Mouse (Mus musculus): Measurements from ENCODE around the gene Kmt2d. TPM values are rescaled to one million over a fixed set of nuclear protein-coding genes. Genes with fewer than 3 reads are reported as not detected.

Gene Kmt2d
- polyA plus RNA-seq, 1 experiment from 2014 or later = 12.5 TPM

GRCm38 (mm10) chr15:98897495-98897894 is 26.5 kb upstream of the Kmt2d start:
- Histone ChIP-seq H3K4me1 (peaks cover 48% of the 10 kb centered on the region), H3K27me3 (peaks cover 76% of the 10 kb centered on the region), H3K27ac (no peak overlapping the region), H3K9ac (no peak overlapping the region), H3K36me3 (no peaks in the 10 kb centered on the region), H3K4me3 (peak overlapping the region; percentile 24), H3K4me2 (peak overlapping the region; percentile 56), H3K9me3 (no peaks in the 10 kb centered on the region)
- no peak for ATAC-seq (ENCODE audit: borderline replicate concordance, extremely low read depth, low FRiP score, low TSS enrichment)
- WGBS = 1% methylated on average over 10 of the region's 10 CpGs

DNA sequence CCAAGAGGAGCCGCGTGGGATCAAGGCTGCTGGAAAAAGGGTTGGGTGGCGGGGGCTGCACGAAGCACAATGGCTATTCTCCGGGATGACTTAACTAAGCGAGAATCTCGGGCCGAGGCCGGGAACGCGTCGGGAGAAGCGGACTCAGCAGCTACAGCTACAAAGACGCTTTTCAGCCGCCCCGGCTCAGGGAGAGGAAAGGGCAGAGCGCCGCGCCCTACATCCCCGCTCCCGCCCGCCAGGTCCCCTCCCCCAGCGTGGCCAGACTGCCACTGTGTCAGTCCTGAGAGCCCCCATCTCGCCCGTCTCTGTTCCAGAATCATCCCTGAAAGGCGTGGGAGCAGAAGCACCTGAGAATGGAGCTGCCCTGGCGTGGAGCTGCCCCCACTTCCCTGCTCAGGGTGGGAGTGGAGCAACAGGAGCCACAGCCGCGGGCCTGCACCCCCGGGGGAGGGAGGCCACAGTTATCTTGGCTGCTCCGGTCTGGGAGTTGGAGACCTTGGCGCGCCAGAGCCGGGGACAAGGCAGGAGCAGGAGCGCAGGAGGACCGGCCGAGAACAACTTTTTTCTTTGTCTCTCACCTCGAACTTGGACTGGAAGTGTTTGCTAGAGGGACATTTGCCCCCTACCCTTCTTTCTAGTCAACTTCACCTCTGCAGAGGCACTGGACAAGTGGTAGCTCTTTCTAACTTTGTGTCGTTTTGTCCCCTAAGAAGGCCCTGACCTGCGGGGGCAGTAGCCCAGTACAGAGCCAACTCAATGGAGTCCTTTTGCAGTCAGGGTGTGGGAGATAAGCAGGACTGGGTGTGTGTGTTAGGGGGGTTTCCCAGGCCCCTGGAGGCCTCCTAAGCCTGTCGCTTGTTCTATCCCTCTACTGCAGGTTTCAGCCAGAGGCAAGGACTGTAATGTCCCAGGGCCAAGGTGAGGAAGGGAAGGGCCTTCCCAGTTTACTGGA is 24.9 kb upstream of the Kmt2d start:
- no peaks in the 10 kb centered on the region for H3K36me3 ChIP-seq
- H3K27me3 ChIP-seq = peaks cover 87% of the 10 kb centered on the region
- ATAC-seq (ENCODE audit: borderline replicate concordance, extremely low read depth, low FRiP score, low TSS enrichment) = no peak
- peak overlapping the region; percentile 100 for H3K4me2 ChIP-seq
- H3K27ac ChIP-seq = peak overlapping the region; percentile 47; the same call in 1 of the 2 replicates
- peak overlapping the region; percentile 30 for H3K4me3 ChIP-seq
- H3K9ac ChIP-seq = peak overlapping the region; percentile 17; the same call in 1 of the 2 replicates
- no peaks in the 10 kb centered on the region for H3K9me3 ChIP-seq
- peaks cover 51% of the 10 kb centered on the region for H3K4me1 ChIP-seq
- 4% methylated on average over 41 of the region's 41 CpGs for WGBS

DNA sequence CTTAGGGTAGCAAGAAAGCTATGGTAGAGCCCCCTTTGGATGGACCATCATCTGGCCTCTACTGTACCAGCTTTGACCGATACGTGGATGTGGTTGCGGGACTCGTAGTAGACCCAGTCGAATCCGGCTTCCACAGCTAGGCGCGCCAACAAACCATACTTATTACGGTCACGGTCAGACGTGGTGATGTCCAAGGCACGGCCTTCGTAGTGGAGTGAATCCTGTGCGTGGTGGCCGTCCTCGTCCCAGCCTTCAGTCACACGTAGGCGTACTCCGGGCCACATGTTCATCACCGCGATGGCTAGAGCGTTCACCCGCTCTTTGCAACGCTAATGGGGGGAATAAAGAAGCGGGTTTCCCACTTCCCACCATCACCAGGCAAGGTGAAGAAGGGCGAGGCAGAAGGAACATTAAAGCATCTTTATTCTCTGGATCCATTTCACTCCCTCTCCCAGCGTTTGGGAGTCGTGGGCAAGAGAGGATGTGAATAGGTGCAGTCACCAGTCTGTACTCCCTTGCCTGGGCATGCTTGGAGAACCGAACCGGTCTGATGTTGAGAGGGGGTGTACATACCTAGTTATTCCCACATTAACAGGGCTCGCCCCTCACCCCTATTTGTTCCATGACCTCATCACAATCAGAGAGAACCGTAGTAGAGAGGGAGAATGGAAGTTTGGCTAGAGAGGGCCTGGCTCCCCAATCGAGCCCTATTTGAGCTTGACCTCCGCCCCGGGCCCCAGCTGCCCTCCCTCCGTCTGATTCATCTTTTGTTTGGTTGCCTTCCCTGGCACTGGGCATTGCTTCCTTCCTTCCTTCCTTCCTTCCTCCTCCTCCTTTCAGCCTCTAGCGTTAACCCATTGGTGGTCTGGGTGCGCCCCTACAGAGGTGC is 24.0 kb upstream of the Kmt2d start:
- ATAC-seq (ENCODE audit: borderline replicate concordance, extremely low read depth, low FRiP score, low TSS enrichment) = no peak
- H3K9ac ChIP-seq = peak overlapping the region; percentile 46; the same call in 1 of the 2 replicates
- H3K4me1 ChIP-seq = peaks cover 51% of the 10 kb centered on the region
- no peak overlapping the region for H3K27ac ChIP-seq
- no peaks in the 10 kb centered on the region for H3K9me3 ChIP-seq
- 5% methylated on average over 38 of the region's 38 CpGs for WGBS
- H3K4me3 ChIP-seq = peak overlapping the region; percentile 54
- H3K36me3 ChIP-seq = no peaks in the 10 kb centered on the region
- H3K4me2 ChIP-seq = peak overlapping the region; percentile 100
- H3K27me3 ChIP-seq = peaks cover 84% of the 10 kb centered on the region

- WGBS = 1% methylated on average over 77 of the region's 77 CpGs
- Histone ChIP-seq H3K4me1 (peaks cover 51% of the 10 kb centered on the region), H3K9me3 (no peaks in the 10 kb centered on the region), H3K27me3 (peaks cover 78% of the 10 kb centered on the region), H3K9ac (peak within 1 kb of the TSS; percentile 46), H3K4me2 (peak within 1 kb of the TSS; percentile 100), H3K36me3 (no peaks in the 10 kb centered on the region), H3K27ac (no peak within 1 kb of the TSS), H3K4me3 (peak within 1 kb of the TSS; percentile 54)
- no peak for ATAC-seq (ENCODE audit: borderline replicate concordance, extremely low read depth, low FRiP score, low TSS enrichment)
Measured at GRCm38 (mm10) chr15:98893940-98894745, 23.1 kb upstream of the Kmt2d start, which contains the start of gene Rhebl1. Gene Rhebl1 (minus strand): TSS chr15:98894540.

DNA sequence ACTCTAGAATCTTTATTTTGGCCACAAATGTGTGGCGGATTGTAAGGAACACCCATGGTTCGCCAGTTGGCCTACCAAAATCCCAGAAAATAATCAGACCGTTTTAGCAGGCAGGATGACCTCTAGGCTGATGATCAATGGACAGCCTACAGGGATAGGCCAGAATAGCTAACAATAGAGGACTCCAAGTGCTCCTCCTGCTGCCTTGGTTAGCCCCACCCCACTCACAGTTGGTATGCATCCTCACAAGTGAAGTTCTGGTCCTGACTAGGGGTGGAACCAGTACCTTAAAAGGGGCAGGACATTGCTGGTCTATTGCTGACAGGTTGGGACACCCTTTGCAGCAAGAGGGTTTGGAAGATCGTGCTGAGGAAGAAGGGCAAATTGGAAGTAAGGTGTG is 22.0 kb upstream of the Kmt2d start:
- no peak for ATAC-seq (ENCODE audit: borderline replicate concordance, extremely low read depth, low FRiP score, low TSS enrichment)
- no peak overlapping the region for H3K9ac ChIP-seq
- H3K4me1 ChIP-seq = peaks cover 44% of the 10 kb centered on the region
- H3K27ac ChIP-seq = no peak overlapping the region
- peak overlapping the region; percentile 100; the same call in 1 of the 2 replicates for H3K4me2 ChIP-seq
- H3K36me3 ChIP-seq = no peaks in the 10 kb centered on the region
- peaks cover 67% of the 10 kb centered on the region for H3K27me3 ChIP-seq
- WGBS = 71% methylated on average over 4 of the region's 4 CpGs
- no peaks in the 10 kb centered on the region for H3K9me3 ChIP-seq
- peak overlapping the region; percentile 54; the same call in 1 of the 2 replicates for H3K4me3 ChIP-seq

DNA sequence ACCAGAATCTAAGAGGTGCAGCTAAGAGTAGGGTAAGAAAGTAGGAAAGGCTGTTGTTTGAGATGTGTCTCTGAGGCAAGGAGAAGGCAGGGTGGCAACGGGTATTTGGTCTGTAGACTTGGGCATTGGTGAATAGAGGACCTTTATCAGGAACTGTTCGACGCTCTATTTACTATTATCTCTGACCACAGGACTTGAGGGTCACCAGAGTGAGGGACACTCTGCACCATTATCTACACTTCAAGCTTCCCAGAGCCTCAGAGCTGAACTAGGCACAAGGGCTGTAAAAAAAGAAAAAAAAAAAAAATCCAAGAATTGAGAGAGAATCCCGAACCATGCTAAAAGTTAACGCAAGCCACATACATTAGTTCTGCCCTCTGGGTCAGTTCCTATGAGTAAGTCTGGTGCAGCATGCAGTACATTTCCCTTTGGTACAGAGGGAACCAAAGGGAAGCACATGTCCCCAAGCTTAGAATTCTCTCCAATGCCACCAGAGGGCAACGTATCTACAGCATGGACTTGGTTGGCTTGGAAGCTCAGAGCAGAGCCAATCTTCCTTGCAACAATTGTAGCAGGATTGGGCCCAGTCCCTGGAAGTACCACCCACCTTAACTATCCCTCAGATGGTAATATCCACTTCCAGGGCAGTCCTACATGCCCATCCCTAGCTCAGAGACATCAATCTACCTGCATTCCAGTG is 21.1 kb upstream of the Kmt2d start:
- H3K9me3 ChIP-seq = no peaks in the 10 kb centered on the region
- peak; percentile 44; the same call in 1 of the 2 replicates for ATAC-seq (ENCODE audit: borderline replicate concordance, extremely low read depth, low FRiP score, low TSS enrichment)
- no peak overlapping the region for H3K4me2 ChIP-seq
- H3K4me3 ChIP-seq = no peak overlapping the region
- no peaks in the 10 kb centered on the region for H3K36me3 ChIP-seq
- 35% methylated on average over 6 of the region's 6 CpGs for WGBS
- H3K9ac ChIP-seq = no peak overlapping the region
- peaks cover 35% of the 10 kb centered on the region for H3K4me1 ChIP-seq
- no peak overlapping the region for H3K27ac ChIP-seq
- H3K27me3 ChIP-seq = peaks cover 57% of the 10 kb centered on the region

DNA sequence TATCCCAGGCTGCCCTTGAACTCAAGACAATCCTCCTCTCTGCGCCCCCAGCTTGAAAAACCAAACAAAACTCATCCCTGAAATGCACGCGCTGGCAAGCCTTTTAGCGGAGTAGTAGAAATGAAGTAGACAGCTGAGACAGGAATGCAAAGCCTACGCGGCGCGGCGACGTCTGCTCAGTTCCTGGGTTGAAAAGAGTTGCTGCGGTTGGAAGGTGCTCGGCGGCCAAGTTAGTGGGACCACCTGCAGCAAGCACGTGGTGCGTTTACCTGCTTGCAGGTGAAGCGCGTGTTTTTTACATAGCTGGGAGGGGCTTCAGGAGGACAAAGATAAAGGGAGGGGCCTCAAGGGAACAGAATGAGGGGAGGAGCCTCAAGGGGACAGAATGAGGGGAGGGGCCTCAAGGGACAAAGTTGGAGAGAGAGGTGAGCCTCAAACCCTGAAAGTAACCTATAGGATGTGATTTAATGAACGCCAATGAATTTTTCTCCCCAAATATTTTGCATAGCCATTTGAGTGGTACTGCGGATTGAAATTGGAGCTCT is 20.3 kb upstream of the Kmt2d start:
- peaks cover 49% of the 10 kb centered on the region for H3K27me3 ChIP-seq

DNA sequence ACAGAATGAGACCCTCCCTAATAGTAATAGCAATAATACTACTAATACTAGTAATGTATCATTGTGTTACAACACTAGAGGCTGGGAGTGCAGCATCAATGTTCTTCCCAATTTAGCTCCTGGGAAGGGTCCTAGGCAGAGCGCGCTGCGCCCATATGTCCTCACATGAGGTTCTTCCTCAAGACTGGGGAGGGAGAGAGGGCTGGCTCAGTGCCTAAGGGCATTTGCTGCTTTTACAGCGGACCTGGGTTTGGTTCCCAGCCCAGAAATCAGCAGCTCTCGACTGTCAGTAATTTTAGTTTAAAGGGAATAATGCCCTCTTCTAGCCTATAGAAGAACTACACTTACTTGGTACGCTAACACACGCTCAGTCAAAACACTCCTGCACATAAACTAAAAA is 16.5 kb upstream of the Kmt2d start:
- 74% methylated on average over 7 of the region's 7 CpGs for WGBS
- H3K4me2 ChIP-seq = no peak overlapping the region
- H3K4me3 ChIP-seq = no peak overlapping the region
- H3K4me1 ChIP-seq = peaks cover 3% of the 10 kb centered on the region; the same call in 1 of the 2 replicates
- no peak overlapping the region for H3K27ac ChIP-seq
- no peak overlapping the region for H3K9ac ChIP-seq
- H3K36me3 ChIP-seq = no peaks in the 10 kb centered on the region
- H3K27me3 ChIP-seq = peaks cover 12% of the 10 kb centered on the region; the same call in 1 of the 2 replicates
- no peak for ATAC-seq (ENCODE audit: borderline replicate concordance, extremely low read depth, low FRiP score, low TSS enrichment)
- H3K9me3 ChIP-seq = no peaks in the 10 kb centered on the region

More for the DNA sequence above, 20.3 kb upstream of the Kmt2d start:
- Histone ChIP-seq H3K9ac (no peak overlapping the region), H3K4me2 (peak overlapping the region; percentile 45), H3K27ac (no peak overlapping the region), H3K9me3 (no peaks in the 10 kb centered on the region), H3K4me1 (peaks cover 33% of the 10 kb centered on the region), H3K36me3 (no peaks in the 10 kb centered on the region), H3K4me3 (peak overlapping the region; percentile 15)
- WGBS = 11% methylated on average over 19 of the region's 19 CpGs
- ATAC-seq (ENCODE audit: borderline replicate concordance, extremely low read depth, low FRiP score, low TSS enrichment) = no peak

DNA sequence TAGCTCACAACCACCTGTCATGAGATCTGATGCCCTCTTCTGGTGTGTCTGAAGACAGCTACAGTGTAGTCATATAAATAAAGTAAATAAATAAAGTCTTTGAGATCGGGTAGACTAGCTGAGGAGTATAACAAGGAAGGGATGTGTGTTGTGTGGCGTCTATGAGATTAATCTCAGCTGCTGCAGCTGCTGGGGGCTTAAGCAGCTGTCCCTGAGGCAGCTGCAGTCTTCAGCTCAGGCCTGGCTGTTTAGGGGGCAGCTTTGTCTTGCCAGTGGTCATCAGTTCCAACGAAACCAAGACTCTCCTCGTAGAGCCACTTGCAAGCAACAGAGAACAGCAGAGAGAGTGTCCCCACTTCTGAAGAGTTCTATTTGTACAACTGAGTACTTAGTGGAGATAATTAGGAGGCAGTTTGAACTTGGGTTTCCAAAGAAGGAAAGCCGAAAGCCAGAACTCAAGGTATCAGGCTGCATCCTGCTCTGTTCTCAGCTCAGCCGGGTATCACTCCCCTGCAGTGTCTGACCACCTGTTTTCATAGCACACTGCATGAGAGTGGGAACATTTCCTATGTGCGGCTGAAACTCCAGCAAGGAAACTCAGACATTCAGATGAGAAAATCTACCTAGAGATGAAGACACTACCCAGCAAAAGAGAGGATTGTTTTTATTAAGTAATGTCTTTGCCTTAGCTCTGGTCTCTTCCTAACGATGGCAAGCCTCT is 15.8 kb upstream of the Kmt2d start:
- no peak for ATAC-seq (ENCODE audit: borderline replicate concordance, extremely low read depth, low FRiP score, low TSS enrichment)
- Histone ChIP-seq H3K27ac (no peak overlapping the region), H3K4me3 (no peak overlapping the region), H3K9me3 (no peaks in the 10 kb centered on the region), H3K9ac (no peak overlapping the region), H3K4me2 (no peak overlapping the region), H3K4me1 (peaks cover 6% of the 10 kb centered on the region), H3K27me3 (peaks cover 7% of the 10 kb centered on the region; the same call in 1 of the 2 replicates), H3K36me3 (no peaks in the 10 kb centered on the region)
- 49% methylated on average over 8 of the region's 8 CpGs for WGBS

DNA sequence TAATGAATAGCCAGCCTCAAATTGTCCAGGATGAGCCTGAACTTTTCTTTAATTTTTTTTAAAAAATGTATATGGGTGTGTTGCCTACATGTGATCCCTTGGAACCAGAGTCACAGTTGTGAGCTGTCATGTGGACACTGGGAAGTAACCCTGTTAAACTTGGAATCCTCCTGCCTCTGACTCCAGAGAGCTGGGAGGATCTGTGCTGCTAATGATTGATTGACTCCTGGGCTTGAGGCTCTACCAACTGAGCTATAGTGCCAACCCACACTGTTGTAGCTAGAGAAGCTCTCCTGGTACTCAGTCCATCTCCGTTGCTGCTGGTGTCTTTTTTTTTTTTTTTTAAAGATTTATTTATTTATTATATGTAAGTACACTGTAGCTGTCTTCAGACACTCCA is 13.1 kb upstream of the Kmt2d start:
- no peak overlapping the region for H3K27ac ChIP-seq
- WGBS = 56% methylated on average over 1 of the region's 1 CpGs
- no peak for ATAC-seq (ENCODE audit: borderline replicate concordance, extremely low read depth, low FRiP score, low TSS enrichment)
- H3K36me3 ChIP-seq = no peaks in the 10 kb centered on the region
- no peak overlapping the region for H3K4me3 ChIP-seq
- no peak overlapping the region for H3K9ac ChIP-seq
- H3K27me3 ChIP-seq = no peaks in the 10 kb centered on the region
- H3K9me3 ChIP-seq = no peaks in the 10 kb centered on the region
- peaks cover 15% of the 10 kb centered on the region for H3K4me1 ChIP-seq
- H3K4me2 ChIP-seq = no peak overlapping the region

All from lung, embryonic 15.5 days (tissue).